Mouse (Mus musculus): ENCODE data around the gene Atg4b. TPM values are rescaled to one million over a fixed set of nuclear protein-coding genes. Genes with fewer than 3 reads are reported as not detected.
"Not testable (repeated sequence)": the region's sequence is repeated elsewhere in the genome, so short reads cannot be mapped to it uniquely, and the experiment has no call there.

Gene Atg4b
- polyA plus RNA-seq, 1 experiment from 2014 or later: 85.6 TPM

DNA sequence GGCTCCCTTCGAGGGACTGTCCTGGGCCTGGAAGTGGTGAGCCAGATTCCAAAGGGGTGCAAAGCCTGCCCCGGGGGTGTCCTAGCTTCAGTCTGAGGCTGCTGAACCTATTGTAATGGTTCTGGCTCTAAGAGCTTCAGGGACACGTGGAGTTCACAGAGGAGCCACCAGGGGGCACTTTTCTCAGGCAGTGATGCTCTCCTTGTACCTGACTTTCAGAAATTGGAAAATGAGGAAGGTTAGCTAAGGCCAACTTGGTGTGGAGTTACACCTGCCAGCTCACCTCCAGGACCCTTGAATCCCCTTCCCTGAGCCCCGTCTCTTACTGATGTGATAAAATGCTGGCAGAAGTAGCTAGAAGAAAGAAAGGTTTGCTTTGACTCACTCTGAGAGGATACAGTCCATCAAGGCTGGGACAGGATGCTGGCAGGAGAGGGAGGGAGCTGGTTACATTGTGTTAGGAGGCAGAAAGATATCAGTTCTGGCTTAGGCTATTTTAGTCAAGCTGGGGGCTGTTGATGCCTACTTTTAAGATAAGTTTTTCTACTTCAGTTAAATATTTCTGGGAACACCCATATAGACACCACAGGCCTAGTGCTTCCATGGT, 81.6 kb downstream of the Atg4b start:
- H3K4me3 ChIP-seq; DNase-seq (ENCODE audit: low spot score); H3K4me1 ChIP-seq; H3K27ac ChIP-seq (replicated peaks); H3K27me3 ChIP-seq (ENCODE audit: low read depth, poor library complexity, severe bottlenecking); H3K9me3 ChIP-seq (replicated peaks): not testable (repeated sequence)
- WGBS: 65% methylated on average over 4 of the region's 4 CpGs
- H3K36me3 ChIP-seq: peaks cover 34% of the 10 kb centered on the region

DNA sequence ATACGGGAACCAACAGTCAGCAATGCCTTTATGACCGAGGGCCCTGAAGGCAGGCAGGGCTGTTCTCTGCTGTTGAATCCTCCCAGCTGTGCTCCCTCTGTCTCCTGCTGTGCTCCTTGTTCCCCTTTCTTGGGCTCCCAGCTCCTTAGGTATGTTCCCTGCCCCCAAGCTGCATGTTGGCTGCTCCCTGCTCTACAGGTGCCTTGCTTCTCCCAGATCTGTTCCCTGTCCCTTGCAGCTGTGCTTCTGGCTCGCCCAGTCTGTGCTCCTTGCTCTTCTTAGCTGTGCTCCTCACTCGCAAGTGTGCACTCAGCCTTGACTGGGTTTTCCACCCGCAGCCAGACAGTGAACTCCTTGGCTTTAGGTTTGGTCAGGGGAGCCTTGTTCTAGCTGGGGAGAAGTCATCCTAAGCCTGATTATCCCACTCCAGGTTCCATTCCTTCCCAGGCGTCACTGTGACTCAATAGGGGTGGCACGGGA, 83.4 kb downstream of the Atg4b start:
- DNase-seq (ENCODE audit: low spot score): no peak
- Histone ChIP-seq H3K4me1 (no peaks in the 10 kb centered on the region), H3K36me3 (peaks cover 37% of the 10 kb centered on the region), H3K9me3 (replicated peaks) (no peaks in the 10 kb centered on the region), H3K27me3 (ENCODE audit: low read depth, poor library complexity, severe bottlenecking) (no peaks in the 10 kb centered on the region), H3K4me3 (no peak overlapping the region), H3K27ac (replicated peaks) (no peak overlapping the region)
- 83% methylated on average over 7 of the region's 7 CpGs for WGBS

DNA sequence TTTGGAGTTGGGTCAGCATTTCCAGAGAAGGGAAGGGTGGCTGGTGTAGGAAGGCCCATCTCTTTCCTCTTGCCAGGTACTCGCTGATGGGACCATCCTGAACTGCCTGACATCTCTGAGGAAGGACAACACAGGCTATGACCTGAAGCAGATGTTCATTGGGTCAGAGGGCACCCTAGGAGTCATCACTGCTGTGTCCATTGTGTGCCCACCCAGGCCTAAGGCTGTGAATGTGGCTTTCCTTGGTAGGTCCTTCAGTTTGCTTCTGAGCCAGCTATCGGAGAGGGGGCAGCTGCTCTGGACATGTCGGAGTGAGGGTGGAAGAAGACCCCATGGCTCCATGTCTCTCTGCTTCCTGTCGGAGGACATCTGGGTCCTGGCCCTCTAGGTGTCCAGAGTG, 83.9 kb downstream of the Atg4b start:
- H3K4me1 ChIP-seq: no peaks in the 10 kb centered on the region
- no peaks in the 10 kb centered on the region for H3K27me3 ChIP-seq (ENCODE audit: low read depth, poor library complexity, severe bottlenecking)
- no peaks in the 10 kb centered on the region for H3K9me3 ChIP-seq (replicated peaks)
- no peak for DNase-seq (ENCODE audit: low spot score)
- H3K36me3 ChIP-seq: peaks cover 35% of the 10 kb centered on the region
- 93% methylated on average over 4 of the region's 4 CpGs for WGBS
- H3K27ac ChIP-seq (replicated peaks): no peak overlapping the region
- H3K4me3 ChIP-seq: no peak overlapping the region

DNA sequence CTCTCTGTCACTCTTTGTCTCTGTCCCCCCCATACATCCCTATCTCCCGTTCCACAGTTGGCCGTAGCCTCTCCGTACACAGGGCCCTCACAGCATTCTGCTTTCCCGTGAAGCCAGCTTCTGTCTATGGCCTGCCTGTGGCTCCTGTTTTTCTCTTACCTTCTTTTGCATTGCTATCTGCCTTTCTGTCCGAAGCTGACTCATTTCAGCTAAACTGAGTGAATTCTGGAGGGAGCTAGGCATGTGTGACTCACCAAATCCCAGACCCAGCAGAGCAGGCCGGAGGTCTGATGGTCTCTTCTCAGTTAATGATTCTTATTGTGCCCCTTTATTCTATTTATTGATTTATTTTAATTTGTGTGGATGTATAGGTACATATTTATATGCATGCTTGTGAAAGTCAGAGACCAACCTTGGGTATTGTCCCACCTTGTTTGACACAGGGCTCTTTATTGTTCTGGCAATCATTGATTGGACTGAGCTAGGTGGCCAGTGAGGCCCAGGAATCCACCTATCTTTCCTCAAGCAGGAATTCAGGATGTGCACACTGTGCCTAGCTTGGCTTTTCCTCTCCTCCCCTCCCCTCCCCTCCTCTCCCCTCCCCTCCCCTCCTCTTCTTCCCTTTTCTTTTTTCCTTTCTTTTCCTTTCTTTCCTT, 84.7 kb downstream of the Atg4b start:
- Histone ChIP-seq H3K9me3 (replicated peaks) (no peaks in the 10 kb centered on the region), H3K27ac (replicated peaks) (no peak overlapping the region), H3K36me3 (peaks cover 35% of the 10 kb centered on the region), H3K27me3 (ENCODE audit: low read depth, poor library complexity, severe bottlenecking) (no peaks in the 10 kb centered on the region), H3K4me3 (no peak overlapping the region), H3K4me1 (no peaks in the 10 kb centered on the region)
- 93% methylated on average over 6 of the region's 6 CpGs for WGBS
- DNase-seq (ENCODE audit: low spot score): no peak

DNA sequence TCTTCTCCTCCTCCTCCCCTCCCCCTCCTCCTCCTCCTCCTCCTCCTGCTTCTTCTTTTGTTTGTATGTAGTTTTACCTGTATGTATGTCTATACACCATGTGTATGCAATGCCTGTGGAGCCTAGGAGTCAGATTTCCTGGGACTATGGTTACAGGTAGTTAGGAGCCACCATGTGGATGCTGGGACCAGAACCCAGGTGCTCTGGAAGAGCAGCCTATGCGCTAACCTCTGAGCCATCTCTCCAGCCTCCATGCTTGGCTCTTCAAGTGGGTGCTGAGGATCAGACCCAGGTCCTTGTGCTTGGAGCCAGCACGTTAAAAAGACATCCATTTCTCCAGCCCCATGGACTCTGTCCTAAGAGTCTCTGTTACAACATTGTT, 85.2 kb downstream of the Atg4b start:
- Histone ChIP-seq H3K36me3 (peaks cover 35% of the 10 kb centered on the region), H3K4me1 (no peaks in the 10 kb centered on the region), H3K4me3 (no peak overlapping the region), H3K27me3 (ENCODE audit: low read depth, poor library complexity, severe bottlenecking) (no peaks in the 10 kb centered on the region), H3K9me3 (replicated peaks) (no peaks in the 10 kb centered on the region), H3K27ac (replicated peaks) (no peak overlapping the region)
- WGBS: 94% methylated on average over 2 of the region's 2 CpGs
- no peak for DNase-seq (ENCODE audit: low spot score)

DNA sequence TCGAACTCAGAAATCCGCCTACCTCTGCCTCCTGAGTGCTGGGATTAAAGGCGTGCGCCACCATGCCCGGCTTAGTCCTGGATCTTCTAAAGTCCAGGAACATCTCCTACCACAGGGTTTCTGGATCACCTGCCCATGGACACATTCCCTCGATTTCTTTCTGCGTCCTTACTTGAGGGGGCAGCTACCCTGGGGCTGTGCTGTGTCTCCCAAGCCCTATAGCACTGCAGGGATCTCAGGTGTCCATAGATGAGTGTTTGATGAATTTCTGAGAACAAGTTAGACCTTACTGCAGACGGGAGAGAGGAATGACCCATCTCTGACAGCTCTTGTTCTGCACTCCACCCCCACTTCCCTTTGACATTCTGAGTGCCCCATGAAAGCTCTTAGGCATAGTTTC, 86.0 kb downstream of the Atg4b start:
- Histone ChIP-seq H3K9me3 (replicated peaks) (no peaks in the 10 kb centered on the region), H3K27me3 (ENCODE audit: low read depth, poor library complexity, severe bottlenecking) (no peaks in the 10 kb centered on the region), H3K4me3 (no peak overlapping the region), H3K4me1 (no peaks in the 10 kb centered on the region), H3K36me3 (peaks cover 35% of the 10 kb centered on the region), H3K27ac (replicated peaks) (no peak overlapping the region)
- no peak for DNase-seq (ENCODE audit: low spot score)
- WGBS: 96% methylated on average over 8 of the region's 8 CpGs

DNA sequence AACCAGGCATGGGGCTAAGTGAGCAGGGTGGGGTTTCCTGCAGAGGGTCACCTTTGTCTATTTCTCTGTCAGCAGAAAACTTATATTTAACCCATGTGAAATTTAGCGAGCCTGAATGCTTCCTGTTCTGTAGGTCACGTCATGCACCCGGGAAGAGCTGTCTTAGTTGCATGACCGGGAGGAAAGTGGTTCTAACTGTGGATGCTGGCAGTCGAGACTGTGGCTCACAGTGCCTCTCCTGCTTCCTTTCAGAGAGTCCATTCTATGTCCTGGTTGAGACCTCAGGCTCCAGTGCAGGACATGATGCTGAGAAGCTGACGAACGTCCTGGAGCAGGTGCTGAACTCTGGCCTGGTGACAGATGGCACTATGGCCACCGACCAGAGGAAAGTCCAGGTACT, 87.3 kb downstream of the Atg4b start:
- H3K4me1 ChIP-seq; H3K9me3 ChIP-seq (replicated peaks); DNase-seq (ENCODE audit: low spot score); H3K4me3 ChIP-seq; H3K27me3 ChIP-seq (ENCODE audit: low read depth, poor library complexity, severe bottlenecking); H3K27ac ChIP-seq (replicated peaks): not testable (repeated sequence)
- peaks cover 35% of the 10 kb centered on the region for H3K36me3 ChIP-seq
- WGBS: 89% methylated on average over 8 of the region's 8 CpGs

Other genes with a start within 250 kb of the Atg4b start
- 3.3 and 3.5 TPM in 2 replicates for gene Farp2, start 239.4 kb upstream of the Atg4b start, polyA plus RNA-seq (2016; fragmentation: Nextera tagmentation; extraction: Ambion mirVana)
- 165 and 198 TPM in 2 replicates for gene Stk25, start 92.8 kb upstream of the Atg4b start, polyA plus RNA-seq (2016; fragmentation: Nextera tagmentation; extraction: Ambion mirVana)
- 42.9 and 43.8 TPM in 2 replicates for gene Bok, start 65.8 kb upstream of the Atg4b start, polyA plus RNA-seq (2016; fragmentation: Nextera tagmentation; extraction: Ambion mirVana)
- 47.8 and 49.6 TPM in 2 replicates for gene Thap4, start 3.4 kb downstream of the Atg4b start, polyA plus RNA-seq (2016; fragmentation: Nextera tagmentation; extraction: Ambion mirVana)
- gene Dtymk, start 50.4 kb downstream of the Atg4b start, polyA plus RNA-seq (2016; fragmentation: Nextera tagmentation; extraction: Ambion mirVana): 271 and 294 TPM in 2 replicates
- gene Ing5, start 52.5 kb downstream of the Atg4b start, polyA plus RNA-seq (2016; fragmentation: Nextera tagmentation; extraction: Ambion mirVana): 24.3 and 25.7 TPM in 2 replicates
- gene D2hgdh, start 73.4 kb downstream of the Atg4b start, polyA plus RNA-seq (2016; fragmentation: Nextera tagmentation; extraction: Ambion mirVana): 14.8 and 18.9 TPM in 2 replicates
- gene Gal3st2, start 109.8 kb downstream of the Atg4b start, polyA plus RNA-seq (2016; fragmentation: Nextera tagmentation; extraction: Ambion mirVana): not detected in 2 replicates
- gene Gal3st2b, start 166.8 kb downstream of the Atg4b start, polyA plus RNA-seq (2016; fragmentation: Nextera tagmentation; extraction: Ambion mirVana): not detected in 2 replicates
- not detected in 2 replicates for gene Gal3st2c, start 239.0 kb downstream of the Atg4b start, polyA plus RNA-seq (2016; fragmentation: Nextera tagmentation; extraction: Ambion mirVana)